Mouse (Mus musculus) layer of hippocampus, adult 2 months (tissue): ENCODE measurements at regions not wholly inside any gene's neighbourhood (a gene's known extent, or its start where the extent isn't known, plus 50 kb on each side); places are given as distances from the start of the nearest gene placed in this dataset.

ENCODE experiments used
- DNase-seq, 2 experiments: peaks; one replicate each; pipeline ENCODE4 v3.0.0; 2022; ENCODE audit warnings: low spot score in 2 of 2
- H3K27ac ChIP-seq: fragments of 200-600 bp; 2 replicates; pipeline ENCODE4 v1.8.1; 2022
- H3K4me3 ChIP-seq: fragments of 200-600 bp; 2 replicates; pipeline ENCODE4 v1.8.1; 2022; ENCODE audit warnings: mild to moderate bottlenecking
- CTCF ChIP-seq: fragments of 200-600 bp; conservative IDR thresholded peaks from 2 replicates; pipeline ENCODE4 v1.8.1; 2022; ENCODE audit warnings: antibody characterized with exemption, mild to moderate bottlenecking, moderate library complexity

GRCm38 (mm10) chr12:107010995-107011786 is 477.2 kb upstream of the 3110018I06Rik start:
- TF ChIP-seq CTCF: no peak
- DNase-seq: peak; percentile 16
- Histone ChIP-seq H3K4me3 (no peak overlapping the region), H3K27ac (no peak overlapping the region)

GRCm38 (mm10) chr12:107016801-107017200 is 471.6 kb upstream of the 3110018I06Rik start:
- DNase-seq: no peak
- no peak overlapping the region for H3K4me3 ChIP-seq
- no peak for TF ChIP-seq CTCF
- H3K27ac ChIP-seq: no peak overlapping the region

GRCm38 (mm10) chr12:107021806-107022205 is 466.6 kb upstream of the 3110018I06Rik start:
- Histone ChIP-seq H3K4me3 (no peak overlapping the region), H3K27ac (no peak overlapping the region)
- TF ChIP-seq CTCF: no peak
- DNase-seq: no peak

- DNase-seq: no peak
- Histone ChIP-seq H3K4me3 (no peak overlapping the region), H3K27ac (no peak overlapping the region)
- TF ChIP-seq CTCF: no peak
Measured at GRCm38 (mm10) chr12:107026821-107027220, 461.6 kb upstream of the 3110018I06Rik start.

GRCm38 (mm10) chr12:107027842-107028549 is 460.4 kb upstream of the 3110018I06Rik start:
- no peak for DNase-seq
- H3K27ac ChIP-seq: no peak overlapping the region
- peak overlapping the region; percentile 24; the same call in 1 of the 2 replicates for H3K4me3 ChIP-seq
- peak; percentile 50 for TF ChIP-seq CTCF

- DNase-seq: no peak
- H3K27ac ChIP-seq: no peak overlapping the region
- no peak for TF ChIP-seq CTCF
- H3K4me3 ChIP-seq: no peak overlapping the region
Measured at GRCm38 (mm10) chr12:107028985-107029384, 459.4 kb upstream of the 3110018I06Rik start.

- no peak overlapping the region for H3K27ac ChIP-seq
- DNase-seq: no peak
- TF ChIP-seq CTCF: no peak
- no peak overlapping the region for H3K4me3 ChIP-seq
Measured at GRCm38 (mm10) chr12:107036357-107036756, 452.1 kb upstream of the 3110018I06Rik start.

- TF ChIP-seq CTCF: no peak
Measured at GRCm38 (mm10) chr12:107041927-107042652, 446.3 kb upstream of the 3110018I06Rik start.

GRCm38 (mm10) chr12:107046496-107046895 is 441.9 kb upstream of the 3110018I06Rik start:
- no peak overlapping the region for H3K27ac ChIP-seq
- TF ChIP-seq CTCF: no peak
- H3K4me3 ChIP-seq: no peak overlapping the region
- no peak for DNase-seq

More at GRCm38 (mm10) chr12:107041927-107042652, 446.3 kb upstream of the 3110018I06Rik start:
- H3K4me3 ChIP-seq: no peak overlapping the region
- H3K27ac ChIP-seq: no peak overlapping the region
- DNase-seq: no peak

GRCm38 (mm10) chr12:107047059-107047531 is 441.3 kb upstream of the 3110018I06Rik start:
- Histone ChIP-seq H3K4me3 (no peak overlapping the region), H3K27ac (no peak overlapping the region)
- TF ChIP-seq CTCF: no peak
- DNase-seq: peak in 1 of 2 experiments; percentile 9

GRCm38 (mm10) chr12:107050891-107051635 is 437.4 kb upstream of the 3110018I06Rik start:
- Histone ChIP-seq H3K4me3 (no peak overlapping the region), H3K27ac (no peak overlapping the region)
- DNase-seq: no peak
- no peak for TF ChIP-seq CTCF

GRCm38 (mm10) chr12:107052136-107052535 is 436.3 kb upstream of the 3110018I06Rik start:
- no peak overlapping the region for H3K27ac ChIP-seq
- DNase-seq: peak in 1 of 2 experiments; percentile 31
- no peak for TF ChIP-seq CTCF
- no peak overlapping the region for H3K4me3 ChIP-seq

- no peak for TF ChIP-seq CTCF
- no peak overlapping the region for H3K4me3 ChIP-seq
- H3K27ac ChIP-seq: no peak overlapping the region
- no peak for DNase-seq
Measured at GRCm38 (mm10) chr12:107056553-107056952, 431.9 kb upstream of the 3110018I06Rik start.
